Mouse (Mus musculus) hindbrain, embryonic 11.5 days (tissue): Measurements from ENCODE around the gene Gm45213. TPM values are rescaled to one million over a fixed set of nuclear protein-coding genes. Genes with fewer than 3 reads are reported as not detected.

ENCODE experiments used
- ATAC-seq: fragments of 200-750 bp; cut with Nextera tagmentation; 2 replicates; pipeline ENCODE4 v1.8.0; 2017; ENCODE audit warnings: mild to moderate bottlenecking, moderate TSS enrichment, moderate library complexity; ENCODE audit not compliant: low FRiP score
- DNase-seq: peaks from one replicate; pipeline ENCODE4 v3.0.0-alpha.2; 2015; ENCODE audit warnings: low spot score
- H3K27ac ChIP-seq: fragments of 300-500 bp; sonication (generic); 2 replicates; pipeline ENCODE4 v1.5.1; 2014; ENCODE audit warnings: mild to moderate bottlenecking, low read depth, low read length
- H3K27me3 ChIP-seq: fragments of 300-500 bp; sonication (generic); 2 replicates; pipeline ENCODE4 v1.6.1; 2014; ENCODE audit warnings: mild to moderate bottlenecking, low read length, moderate library complexity, mixed read lengths; ENCODE audit not compliant: control insufficient read depth, insufficient read depth
- H3K36me3 ChIP-seq: fragments of 300-500 bp; sonication (generic); 2 replicates; pipeline ENCODE4 v1.6.1; 2014; ENCODE audit warnings: mild to moderate bottlenecking, low read length, moderate library complexity, mixed read lengths; ENCODE audit not compliant: control insufficient read depth, insufficient read depth
- H3K4me1 ChIP-seq: fragments of 300-500 bp; sonication (generic); replicated peaks from 2 replicates; pipeline ENCODE4 v1.6.1; 2014; ENCODE audit warnings: low read length, mixed read lengths; ENCODE audit not compliant: control insufficient read depth, insufficient read depth
- H3K4me2 ChIP-seq: fragments of 300-500 bp; sonication (generic); replicated peaks from 2 replicates; pipeline ENCODE4 v1.6.1; 2014; ENCODE audit warnings: mild to moderate bottlenecking, low read depth, low read length
- H3K4me3 ChIP-seq: fragments of 300-500 bp; sonication (generic); 2 replicates; pipeline ENCODE4 v1.5.1; 2014; ENCODE audit warnings: low read depth, low read length
- H3K9ac ChIP-seq: fragments of 300-500 bp; sonication (generic); 2 replicates; pipeline ENCODE4 v1.6.1; 2014; ENCODE audit warnings: low read depth, low read length
- H3K9me3 ChIP-seq: fragments of 300-500 bp; sonication (generic); 2 replicates; pipeline ENCODE4 v1.6.1; 2016; ENCODE audit warnings: low read length; ENCODE audit not compliant: control insufficient read depth
- WGBS: fragments of 180-500 bp; shearing (Covaris S2); extraction: QIAGEN DNeasy Blood & Tissue Kit; methylation state at CpG from one replicate; pipeline ENCODE4 v1.1.7; 2014; 5-methylcytosine and 5-hydroxymethylcytosine counted together
- polyA plus RNA-seq: library from polyadenylated mRNA; unstranded; fragments of >200 nt; fragmentation: Nextera tagmentation; extraction: Ambion mirVana; gene quantifications from 2 replicates; pipeline ENCODE4 v1.2.1, GENCODE M21; 2014

Gene Gm45213
- polyA plus RNA-seq, 1 experiment from 2014 or later, result not detected

DNA sequence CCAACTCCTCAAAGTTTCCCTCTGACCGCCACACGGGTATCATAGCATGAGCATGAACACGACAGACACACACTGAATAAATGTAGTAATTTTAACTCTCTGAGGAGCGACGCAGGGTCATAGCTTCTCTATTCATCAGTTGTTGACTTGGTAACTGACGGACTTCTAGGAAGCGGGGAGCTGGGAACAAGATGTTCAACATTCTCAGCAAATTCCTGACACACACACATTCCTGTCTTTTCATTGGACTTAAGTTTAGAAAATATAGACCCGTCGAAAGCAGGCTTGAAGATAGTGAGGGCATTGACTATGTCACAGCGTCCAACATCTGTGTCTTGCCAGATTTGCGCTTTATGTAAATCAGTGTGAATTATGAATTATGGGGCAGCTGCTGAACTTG is 63.8 kb downstream of the Gm45213 start:
- Histone ChIP-seq H3K27ac (no peak overlapping the region), H3K4me2 (no peak overlapping the region), H3K4me3 (no peak overlapping the region), H3K27me3 (no peaks in the 10 kb centered on the region), H3K9ac (no peak overlapping the region), H3K4me1 (0 out of 2 replicates have a peak, but pooled peaks cover 3% of the 10 kb centered on the region), H3K9me3 (no peaks in the 10 kb centered on the region), H3K36me3 (no peaks in the 10 kb centered on the region)
- ATAC-seq, result no peak
- WGBS, result 83% methylated on average over 11 of the region's 11 CpGs
- DNase-seq, result no peak

DNA sequence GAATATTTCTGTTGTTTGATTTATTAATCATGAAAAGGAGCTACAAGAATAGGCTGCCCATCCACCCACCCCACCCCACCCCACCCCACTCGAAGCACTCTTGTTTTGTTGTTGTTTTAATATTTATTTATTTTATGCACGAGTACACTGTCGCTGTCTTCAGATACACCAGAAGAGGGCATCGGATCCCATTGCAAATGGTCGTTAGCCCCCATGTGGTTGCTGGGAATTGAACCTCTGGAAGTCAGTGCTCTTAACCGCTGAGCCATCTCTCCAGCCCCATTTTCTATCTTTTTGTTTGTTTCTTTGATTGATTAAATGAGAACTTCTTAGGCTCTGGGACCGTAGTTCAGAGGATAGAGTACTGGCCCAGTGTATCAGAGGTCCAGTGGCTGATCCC is 64.5 kb downstream of the Gm45213 start:
- DNase-seq, result peak; percentile 39
- H3K9ac ChIP-seq, result no peak overlapping the region

DNA sequence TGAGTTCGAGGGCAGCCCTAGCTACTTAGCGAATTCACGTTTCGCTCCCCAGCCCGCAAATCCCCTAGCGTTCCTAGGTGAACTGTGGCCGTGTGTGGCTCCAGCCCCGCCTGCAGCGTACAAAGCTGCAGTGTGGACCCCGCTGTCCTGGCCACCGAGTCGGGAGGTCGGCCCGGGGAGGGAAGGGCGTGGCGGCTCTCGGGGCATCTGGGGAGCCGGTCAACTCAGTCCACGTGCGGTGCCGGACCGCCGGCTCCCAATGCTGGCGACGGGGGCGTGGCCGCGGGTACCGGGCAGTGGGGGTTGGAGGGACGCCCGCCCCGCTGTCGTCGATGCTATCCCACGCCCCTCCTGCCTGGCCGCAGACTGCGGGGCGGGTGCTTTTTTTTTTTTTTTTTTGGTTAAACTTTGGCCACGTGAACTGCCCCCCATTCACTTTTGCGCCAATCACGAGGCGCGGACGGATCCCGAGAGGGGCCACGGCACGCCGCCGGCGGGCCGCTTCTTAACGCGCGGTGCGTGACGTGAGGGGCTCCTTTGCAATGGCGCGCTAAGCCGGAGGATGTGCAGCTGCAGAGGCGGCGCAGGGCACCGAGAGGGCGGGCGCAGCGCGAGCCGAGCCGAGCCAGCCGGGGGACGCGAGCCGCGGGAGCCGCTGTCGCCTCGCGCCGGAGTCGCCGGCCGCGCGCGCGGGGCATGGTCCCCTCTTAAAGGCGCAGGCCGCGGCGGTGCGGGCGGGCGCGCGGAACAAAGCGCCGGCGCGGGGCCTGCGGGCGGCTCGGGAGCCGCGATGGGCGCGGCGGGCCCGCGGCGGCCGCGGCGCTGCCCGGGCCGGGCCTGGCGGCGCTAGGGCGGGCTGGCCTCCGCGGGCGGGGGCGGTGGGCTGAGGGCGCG is 65.8 kb downstream of the Gm45213 start, which contains the start of gene Chsy1:
Gene Chsy1, plus strand, starts transcription at position 555 of the 894 bp plus-strand sequence.
- Histone ChIP-seq H3K9me3 (no peaks in the 10 kb centered on the region), H3K4me1 (0 out of 2 replicates have a peak, but pooled peaks cover 3% of the 10 kb centered on the region), H3K36me3 (no peaks in the 10 kb centered on the region), H3K27me3 (no peaks in the 10 kb centered on the region), H3K27ac (peak within 1 kb of the TSS; percentile 92), H3K4me2 (peak within 1 kb of the TSS; percentile 69), H3K4me3 (peak within 1 kb of the TSS; percentile 86), H3K9ac (peak within 1 kb of the TSS; percentile 89)
- peak; percentile 91 for DNase-seq
- ATAC-seq, result peak; percentile 89
- WGBS, result under 1% methylated on average over 78 of the region's 123 CpGs

More for the DNA sequence above, 64.5 kb downstream of the Gm45213 start:
- Histone ChIP-seq H3K4me2 (no peak overlapping the region), H3K27me3 (no peaks in the 10 kb centered on the region), H3K9me3 (no peaks in the 10 kb centered on the region), H3K4me3 (no peak overlapping the region), H3K4me1 (0 out of 2 replicates have a peak, but pooled peaks cover 3% of the 10 kb centered on the region), H3K36me3 (no peaks in the 10 kb centered on the region), H3K27ac (no peak overlapping the region)
- 8% methylated on average over 7 of the region's 7 CpGs for WGBS
- ATAC-seq, result no peak

DNA sequence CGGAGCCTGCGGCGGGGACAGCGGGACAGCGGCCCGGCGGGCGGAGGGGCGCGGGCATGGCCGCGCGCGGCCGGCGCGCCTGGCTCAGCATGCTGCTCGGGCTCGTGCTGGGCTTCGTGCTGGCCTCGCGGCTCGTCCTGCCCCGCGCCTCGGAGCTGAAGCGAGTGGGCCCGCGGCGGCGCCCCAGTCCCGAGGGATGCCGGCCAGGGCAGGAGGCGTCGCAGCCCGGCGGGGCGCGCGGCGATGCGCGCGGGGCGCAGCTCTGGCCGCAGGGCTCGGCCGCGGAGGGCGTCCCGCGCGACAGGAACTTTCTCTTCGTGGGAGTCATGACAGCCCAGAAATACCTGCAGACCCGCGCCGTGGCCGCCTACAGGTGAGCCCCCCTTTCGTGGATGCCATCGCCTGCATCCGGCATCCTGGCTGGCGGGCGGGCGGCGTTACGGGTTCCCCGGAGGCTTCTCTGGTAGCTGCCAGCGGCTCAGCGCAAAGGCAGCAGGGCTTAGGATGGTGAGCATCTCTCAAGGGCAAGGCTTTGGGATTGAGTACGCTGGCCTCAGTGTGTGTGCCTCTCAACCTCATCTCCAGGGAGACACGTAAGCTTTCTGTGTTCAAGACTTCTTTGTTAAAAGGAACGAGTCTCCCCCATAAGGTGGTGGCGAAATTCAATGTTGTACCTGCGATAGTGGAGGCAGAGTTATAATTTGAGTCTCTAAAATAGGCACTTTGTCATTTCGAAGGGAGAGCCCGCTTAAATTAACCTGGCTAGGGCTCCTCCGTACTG is 66.6 kb downstream of the Gm45213 start:
- Histone ChIP-seq H3K36me3 (no peaks in the 10 kb centered on the region), H3K4me3 (peak overlapping the region; percentile 86), H3K4me1 (0 out of 2 replicates have a peak, but pooled peaks cover 3% of the 10 kb centered on the region), H3K9ac (peak overlapping the region; percentile 89), H3K9me3 (no peaks in the 10 kb centered on the region), H3K4me2 (peak overlapping the region; percentile 45), H3K27ac (peak overlapping the region; percentile 92), H3K27me3 (no peaks in the 10 kb centered on the region)
- peak; percentile 68 for DNase-seq
- WGBS, result under 1% methylated on average over 65 of the region's 77 CpGs
- peak; percentile 55 for ATAC-seq

DNA sequence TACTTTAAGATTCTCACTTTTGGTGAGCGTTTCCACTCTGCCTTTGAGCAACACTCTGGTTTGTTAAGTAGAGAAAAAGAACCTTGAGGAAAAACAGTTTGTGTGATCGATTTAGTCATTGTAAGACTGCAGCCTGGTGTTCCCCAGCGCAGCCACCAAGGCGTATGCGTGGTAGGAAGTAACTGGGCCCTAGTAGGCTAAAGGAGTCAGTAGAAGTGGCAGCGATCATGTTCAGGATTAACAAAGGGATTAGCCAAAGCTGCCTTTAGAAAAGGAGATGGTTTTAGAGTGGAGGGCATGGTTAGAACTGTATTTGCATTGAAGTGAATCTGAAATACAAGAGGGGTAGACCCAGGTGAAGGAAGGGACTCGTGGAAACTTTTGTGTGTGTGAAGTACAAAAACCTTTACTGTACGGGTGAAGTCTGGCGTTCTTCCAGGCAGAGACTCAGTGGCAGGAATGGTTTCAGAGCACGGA is 67.3 kb downstream of the Gm45213 start:
- no peaks in the 10 kb centered on the region for H3K36me3 ChIP-seq
- peak overlapping the region; percentile 86 for H3K4me3 ChIP-seq
- peak overlapping the region; percentile 89 for H3K9ac ChIP-seq
- H3K4me2 ChIP-seq, result peak overlapping the region; percentile 45
- H3K27ac ChIP-seq, result no peak overlapping the region; the same call in 1 of the 2 replicates
- ATAC-seq, result no peak
- H3K27me3 ChIP-seq, result no peaks in the 10 kb centered on the region
- 6% methylated on average over 10 of the region's 10 CpGs for WGBS
- H3K4me1 ChIP-seq, result 0 out of 2 replicates have a peak, but pooled peaks cover 3% of the 10 kb centered on the region
- H3K9me3 ChIP-seq, result no peaks in the 10 kb centered on the region
- DNase-seq, result no peak

- DNase-seq (peak; percentile 23), ATAC-seq (no peak)
- Histone ChIP-seq H3K4me3 (peak overlapping the region; percentile 86), H3K4me1 (0 out of 2 replicates have a peak, but pooled peaks cover 3% of the 10 kb centered on the region), H3K36me3 (no peaks in the 10 kb centered on the region), H3K27ac (no peak overlapping the region), H3K9me3 (no peaks in the 10 kb centered on the region), H3K4me2 (peak overlapping the region; percentile 45), H3K27me3 (no peaks in the 10 kb centered on the region), H3K9ac (peak overlapping the region; percentile 89)
- WGBS, result 59% methylated on average over 10 of the region's 10 CpGs
Measured at GRCm38 (mm10) chr7:66111211-66111610, 67.8 kb downstream of the Gm45213 start.

Other genes starting within 250 kb of the Gm45213 start
- 1.1 and 2.4 TPM in 2 replicates for gene Pcsk6, start 181.9 kb upstream of the Gm45213 start, polyA plus RNA-seq
- 230 and 234 TPM in 2 replicates for gene Snrpa1, start 15.4 kb downstream of the Gm45213 start, polyA plus RNA-seq
- gene Selenos, start 36.0 kb downstream of the Gm45213 start, polyA plus RNA-seq, result 88.2 and 90.4 TPM in 2 replicates
- 20.4 and 30.4 TPM in 2 replicates for gene Chsy1, start 65.9 kb downstream of the Gm45213 start, polyA plus RNA-seq